Mouse (Mus musculus) midbrain, embryonic 14.5 days (tissue): ENCODE results near the gene Pin1. TPM values are rescaled to one million over a fixed set of nuclear protein-coding genes. Genes with fewer than 3 reads are reported as not detected.

Experiments
- ATAC-seq: fragments of 200-750 bp; cut with Nextera tagmentation; 2 replicates; pipeline ENCODE4 v1.8.0; 2017; ENCODE audit warnings: moderate number of reproducible peaks, moderate library complexity; ENCODE audit not compliant: low FRiP score, low TSS enrichment
- DNase-seq: peaks from one replicate; pipeline ENCODE4 v3.0.0-alpha.2; 2015
- H3K27ac ChIP-seq: fragments of 300-500 bp; sonication (generic); replicated peaks from 2 replicates; pipeline ENCODE4 v1.5.1; 2014; ENCODE audit warnings: mild to moderate bottlenecking, low read depth, low read length, moderate library complexity
- H3K27me3 ChIP-seq: fragments of 300-500 bp; sonication (generic); 2 replicates; pipeline ENCODE4 v1.6.1; 2014; ENCODE audit warnings: low read length, control low read depth, mixed read lengths; ENCODE audit not compliant: control insufficient read depth, insufficient read depth
- H3K36me3 ChIP-seq: fragments of 300-500 bp; sonication (generic); 2 replicates; pipeline ENCODE4 v1.6.1; 2014; ENCODE audit warnings: low read length, control low read depth; ENCODE audit not compliant: control insufficient read depth, insufficient read depth
- H3K4me1 ChIP-seq: fragments of 300-500 bp; sonication (generic); 2 replicates; pipeline ENCODE4 v1.6.1; 2014; ENCODE audit warnings: mild to moderate bottlenecking, antibody characterized with exemption, low read length, control low read depth; ENCODE audit not compliant: control insufficient read depth, insufficient read depth
- H3K4me2 ChIP-seq: fragments of 300-500 bp; sonication (generic); 2 replicates; pipeline ENCODE4 v1.6.1; 2014; ENCODE audit warnings: mild to moderate bottlenecking, low read length, moderate library complexity
- H3K4me3 ChIP-seq: fragments of 300-500 bp; sonication (generic); replicated peaks from 2 replicates; pipeline ENCODE4 v1.5.1; 2014; ENCODE audit warnings: low read depth, low read length
- H3K9ac ChIP-seq: fragments of 300-500 bp; sonication (generic); replicated peaks from 2 replicates; pipeline ENCODE4 v1.6.1; 2014; ENCODE audit warnings: mild to moderate bottlenecking, low read length, moderate library complexity
- H3K9me3 ChIP-seq: fragments of 300-500 bp; sonication (generic); 2 replicates; pipeline ENCODE4 v1.6.1; 2016; ENCODE audit warnings: low read length, control low read depth, mixed read lengths; ENCODE audit not compliant: control insufficient read depth
- WGBS: fragments of 180-500 bp; shearing (Covaris S2); extraction: QIAGEN DNeasy Blood & Tissue Kit; methylation state at CpG from one replicate; pipeline ENCODE4 v1.1.7; 2014; 5-methylcytosine and 5-hydroxymethylcytosine counted together
- polyA plus RNA-seq: library from polyadenylated mRNA; unstranded; fragments of >200 nt; fragmentation: Nextera tagmentation; extraction: Ambion mirVana; gene quantifications from 2 replicates; pipeline ENCODE4 v1.2.1, GENCODE M21; 2014

The Pin1 gene
- polyA plus RNA-seq, 1 experiment from 2014 or later: 56.7 TPM

GRCm38 (mm10) chr9:20697466-20697865 is 45.6 kb downstream of the Pin1 start:
- Histone ChIP-seq H3K36me3 (no peaks in the 10 kb centered on the region), H3K9ac (no peak overlapping the region), H3K4me1 (peaks cover 27% of the 10 kb centered on the region), H3K27ac (peak overlapping the region; percentile 33), H3K9me3 (no peaks in the 10 kb centered on the region), H3K27me3 (no peaks in the 10 kb centered on the region), H3K4me2 (no peak overlapping the region), H3K4me3 (no peak overlapping the region)
- ATAC-seq: no peak
- DNase-seq: peak; percentile 35
- WGBS: 5% methylated on average over 8 of the region's 8 CpGs

GRCm38 (mm10) chr9:20703832-20704380 is 52.0 kb downstream of the Pin1 start:
- DNase-seq: peak; percentile 81
- 12% methylated on average over 8 of the region's 8 CpGs for WGBS
- peak; percentile 76 for ATAC-seq
- no peaks in the 10 kb centered on the region for H3K9me3 ChIP-seq
- H3K27me3 ChIP-seq: no peaks in the 10 kb centered on the region
- H3K4me1 ChIP-seq: peaks cover 17% of the 10 kb centered on the region
- peak overlapping the region; percentile 18; the same call in 1 of the 2 replicates for H3K4me2 ChIP-seq
- no peak overlapping the region for H3K4me3 ChIP-seq
- H3K9ac ChIP-seq: no peak overlapping the region; the same call in 1 of the 2 replicates
- H3K27ac ChIP-seq: peak overlapping the region; percentile 81
- H3K36me3 ChIP-seq: no peaks in the 10 kb centered on the region

GRCm38 (mm10) chr9:20705420-20705819 is 53.5 kb downstream of the Pin1 start:
- DNase-seq: no peak
- no peak for ATAC-seq

GRCm38 (mm10) chr9:20705981-20706380 is 54.1 kb downstream of the Pin1 start:
- WGBS: 44% methylated on average over 4 of the region's 4 CpGs

More at GRCm38 (mm10) chr9:20705420-20705819, 53.5 kb downstream of the Pin1 start:
- Histone ChIP-seq H3K27me3 (no peaks in the 10 kb centered on the region), H3K27ac (no peak overlapping the region), H3K9me3 (no peaks in the 10 kb centered on the region), H3K4me3 (no peak overlapping the region), H3K9ac (no peak overlapping the region), H3K36me3 (no peaks in the 10 kb centered on the region), H3K4me1 (peaks cover 17% of the 10 kb centered on the region), H3K4me2 (no peak overlapping the region)

GRCm38 (mm10) chr9:20710471-20710870 is 58.6 kb downstream of the Pin1 start:
- no peak for ATAC-seq
- WGBS: 83% methylated on average over 3 of the region's 3 CpGs
- H3K27ac ChIP-seq: no peak overlapping the region

More at GRCm38 (mm10) chr9:20705981-20706380, 54.1 kb downstream of the Pin1 start:
- no peak overlapping the region for H3K4me2 ChIP-seq
- H3K27me3 ChIP-seq: no peaks in the 10 kb centered on the region
- no peak overlapping the region for H3K27ac ChIP-seq
- DNase-seq (no peak), ATAC-seq (no peak)
- H3K4me1 ChIP-seq: peaks cover 17% of the 10 kb centered on the region
- no peaks in the 10 kb centered on the region for H3K36me3 ChIP-seq
- no peak overlapping the region for H3K9ac ChIP-seq
- no peaks in the 10 kb centered on the region for H3K9me3 ChIP-seq
- no peak overlapping the region for H3K4me3 ChIP-seq

GRCm38 (mm10) chr9:20712934-20713477 is 61.1 kb downstream of the Pin1 start:
- H3K9me3 ChIP-seq: no peaks in the 10 kb centered on the region
- no peak overlapping the region for H3K4me3 ChIP-seq
- H3K27ac ChIP-seq: peak overlapping the region; percentile 77
- H3K4me1 ChIP-seq: peaks cover 13% of the 10 kb centered on the region
- WGBS: 38% methylated on average over 5 of the region's 5 CpGs
- no peak overlapping the region; the same call in 1 of the 2 replicates for H3K9ac ChIP-seq
- peak; percentile 40; the same call in 1 of the 2 replicates for ATAC-seq
- no peaks in the 10 kb centered on the region for H3K36me3 ChIP-seq
- H3K27me3 ChIP-seq: no peaks in the 10 kb centered on the region
- no peak for DNase-seq
- H3K4me2 ChIP-seq: peak overlapping the region; percentile 6; the same call in 1 of the 2 replicates

More at GRCm38 (mm10) chr9:20710471-20710870, 58.6 kb downstream of the Pin1 start:
- Histone ChIP-seq H3K4me1 (peaks cover 13% of the 10 kb centered on the region), H3K9me3 (no peaks in the 10 kb centered on the region), H3K9ac (no peak overlapping the region), H3K4me2 (no peak overlapping the region), H3K36me3 (no peaks in the 10 kb centered on the region), H3K27me3 (no peaks in the 10 kb centered on the region), H3K4me3 (no peak overlapping the region)
- DNase-seq: no peak

- WGBS: 12% methylated on average over 10 of the region's 11 CpGs
- Histone ChIP-seq H3K4me2 (peak overlapping the region; percentile 6; the same call in 1 of the 2 replicates), H3K4me1 (peaks cover 13% of the 10 kb centered on the region), H3K4me3 (no peak overlapping the region), H3K9me3 (no peaks in the 10 kb centered on the region), H3K27ac (peak overlapping the region; percentile 77), H3K27me3 (no peaks in the 10 kb centered on the region), H3K9ac (peak overlapping the region; percentile 12; the same call in 1 of the 2 replicates), H3K36me3 (no peaks in the 10 kb centered on the region)
- ATAC-seq (peak; percentile 73), DNase-seq (peak; percentile 59)
These were observed 61.6 kb downstream of the Pin1 start for GRCm38 (mm10) chr9:20713478-20713987.

- Histone ChIP-seq H3K27me3 (no peaks in the 10 kb centered on the region), H3K27ac (no peak overlapping the region), H3K36me3 (no peaks in the 10 kb centered on the region), H3K9me3 (no peaks in the 10 kb centered on the region), H3K4me2 (no peak overlapping the region), H3K9ac (no peak overlapping the region), H3K4me3 (no peak overlapping the region), H3K4me1 (peaks cover 13% of the 10 kb centered on the region)
- no peak for DNase-seq
- 73% methylated on average over 7 of the region's 7 CpGs for WGBS
- ATAC-seq: no peak
These were observed 63.4 kb downstream of the Pin1 start for GRCm38 (mm10) chr9:20715332-20715731.
